Mouse (Mus musculus) kidney, adult 18-20 months (tissue): ENCODE data around the gene 6030408B16Rik.

Experiments used
- DNase-seq: peaks from one replicate; pipeline ENCODE4 v3.0.0; 2021

6030408B16Rik gene

GRCm38 (mm10) chr15:101298550-101298949 lies 5.5 kb downstream of the 6030408B16Rik start:
- DNase-seq, result no peak

GRCm38 (mm10) chr15:101299480-101299960 lies 6.5 kb downstream of the 6030408B16Rik start:
- no peak for DNase-seq

- DNase-seq, result no peak
Observed at GRCm38 (mm10) chr15:101300128-101300527, 7.1 kb downstream of the 6030408B16Rik start.

DNA sequence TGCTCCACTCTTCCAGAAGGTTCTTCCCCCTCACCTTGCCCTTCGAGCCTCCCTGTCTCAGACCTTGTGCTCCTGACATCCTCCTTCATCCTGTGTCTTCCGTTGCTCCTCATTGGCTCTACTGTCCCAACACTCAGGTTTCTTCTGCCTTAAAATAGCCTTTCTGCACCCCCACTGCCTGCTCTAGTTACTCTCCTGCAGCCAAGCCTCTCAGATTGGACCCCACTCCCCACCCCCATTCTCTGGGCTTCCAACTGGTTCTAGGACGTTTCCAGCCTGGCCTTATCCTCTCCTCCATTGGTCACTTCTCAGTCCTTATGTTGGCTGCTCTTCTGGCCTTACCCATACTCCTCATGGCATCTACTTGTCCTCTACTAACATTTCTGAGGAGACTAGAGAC lies 9.2 kb downstream of the 6030408B16Rik start:
- no peak for DNase-seq

DNA sequence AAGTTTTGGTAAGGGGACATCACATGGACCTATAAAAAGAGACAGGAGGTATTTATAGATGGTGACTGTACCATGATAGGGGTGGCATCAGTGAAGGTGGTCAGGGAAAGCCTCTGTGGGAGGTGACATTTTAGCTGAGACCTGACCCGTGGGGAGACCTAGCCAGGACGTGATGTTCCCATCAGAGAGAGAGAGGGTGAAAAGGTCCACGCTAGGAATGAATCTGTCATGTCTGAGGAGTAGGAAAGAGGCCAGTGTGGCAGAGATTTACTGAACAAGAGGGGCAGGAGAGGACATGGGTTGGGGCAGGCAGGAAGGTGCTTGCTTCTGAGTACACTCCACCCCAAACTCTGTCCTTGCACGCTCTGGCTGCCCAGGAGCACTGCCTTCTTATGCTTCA lies 10.8 kb downstream of the 6030408B16Rik start:
- no peak for DNase-seq

GRCm38 (mm10) chr15:101306459-101306858 lies 13.4 kb downstream of the 6030408B16Rik start:
- DNase-seq, result no peak

GRCm38 (mm10) chr15:101308440-101309348 lies 15.7 kb downstream of the 6030408B16Rik start:
- DNase-seq, result no peak

GRCm38 (mm10) chr15:101309493-101309892 lies 16.5 kb downstream of the 6030408B16Rik start:
- no peak for DNase-seq

- no peak for DNase-seq
Observed at GRCm38 (mm10) chr15:101311087-101311770, 18.2 kb downstream of the 6030408B16Rik start.

GRCm38 (mm10) chr15:101312006-101312405 lies 19.0 kb downstream of the 6030408B16Rik start:
- no peak for DNase-seq

GRCm38 (mm10) chr15:101315378-101315777 lies 22.4 kb downstream of the 6030408B16Rik start:
- no peak for DNase-seq

DNA sequence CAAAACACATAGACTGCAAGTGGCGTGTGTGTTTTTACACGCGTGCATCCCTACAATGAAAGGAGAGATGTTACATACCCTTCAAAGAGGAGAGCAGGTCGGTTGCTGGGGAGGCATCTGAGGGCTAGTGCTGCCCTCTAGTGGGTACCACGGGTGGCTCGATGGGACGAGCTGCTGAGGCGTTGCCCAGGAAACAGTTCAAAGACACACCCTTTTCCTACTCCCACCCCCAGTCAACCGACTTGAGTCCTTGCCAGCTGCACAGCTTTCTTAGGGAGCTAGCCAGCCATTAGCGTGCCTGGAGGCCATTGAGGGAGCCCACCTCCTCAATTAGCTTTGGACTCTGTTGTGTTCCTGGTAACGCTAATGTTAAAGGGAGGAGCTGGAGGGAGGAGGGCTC lies 22.8 kb downstream of the 6030408B16Rik start:
- DNase-seq, result peak; percentile 90

GRCm38 (mm10) chr15:101316279-101316912 lies 23.4 kb downstream of the 6030408B16Rik start:
- no peak for DNase-seq

DNA sequence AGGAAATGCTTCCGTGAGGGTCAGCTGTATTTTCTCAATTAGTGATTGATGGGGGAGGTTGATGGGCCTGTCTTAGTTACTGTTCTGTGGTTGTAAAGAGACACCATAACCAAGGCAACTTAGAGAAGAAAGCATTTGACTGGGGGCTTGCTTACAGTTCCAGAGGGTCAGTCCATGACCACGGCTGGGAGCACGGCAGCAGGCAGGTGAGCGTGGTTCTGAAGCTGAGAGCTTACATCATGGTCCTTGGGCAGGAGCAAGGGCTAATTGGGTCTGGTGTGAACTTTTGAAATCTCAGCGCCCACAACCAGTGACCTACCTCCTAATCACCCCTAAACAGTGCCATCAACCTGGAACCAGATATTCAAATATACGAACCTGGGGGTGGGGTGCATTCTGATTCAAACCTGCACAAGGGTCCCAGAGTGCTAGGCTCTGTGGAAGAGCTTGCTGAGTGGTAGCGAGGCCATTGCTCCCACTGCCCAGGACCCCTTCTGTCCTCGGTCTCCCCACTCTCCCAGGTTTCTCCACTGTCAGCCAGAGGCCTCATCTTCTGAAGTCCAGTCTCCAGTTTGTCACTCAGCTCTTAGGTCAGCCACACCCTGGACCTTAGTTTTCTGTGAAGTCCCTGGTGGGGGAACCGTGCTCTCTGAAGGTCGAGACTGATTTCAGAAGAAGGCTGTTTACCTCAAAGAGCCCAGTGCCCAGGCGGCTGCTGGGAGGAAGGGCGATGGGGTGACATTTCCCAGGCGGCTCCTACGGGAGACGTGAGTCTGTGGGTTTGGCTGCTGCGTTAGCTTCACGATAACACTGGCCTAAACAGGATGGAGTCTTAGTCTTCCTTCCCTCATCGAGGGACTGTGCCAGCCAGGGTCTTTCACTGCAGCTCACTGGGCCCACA lies 24.2 kb downstream of the 6030408B16Rik start:
- DNase-seq, result peak; percentile 24

DNA sequence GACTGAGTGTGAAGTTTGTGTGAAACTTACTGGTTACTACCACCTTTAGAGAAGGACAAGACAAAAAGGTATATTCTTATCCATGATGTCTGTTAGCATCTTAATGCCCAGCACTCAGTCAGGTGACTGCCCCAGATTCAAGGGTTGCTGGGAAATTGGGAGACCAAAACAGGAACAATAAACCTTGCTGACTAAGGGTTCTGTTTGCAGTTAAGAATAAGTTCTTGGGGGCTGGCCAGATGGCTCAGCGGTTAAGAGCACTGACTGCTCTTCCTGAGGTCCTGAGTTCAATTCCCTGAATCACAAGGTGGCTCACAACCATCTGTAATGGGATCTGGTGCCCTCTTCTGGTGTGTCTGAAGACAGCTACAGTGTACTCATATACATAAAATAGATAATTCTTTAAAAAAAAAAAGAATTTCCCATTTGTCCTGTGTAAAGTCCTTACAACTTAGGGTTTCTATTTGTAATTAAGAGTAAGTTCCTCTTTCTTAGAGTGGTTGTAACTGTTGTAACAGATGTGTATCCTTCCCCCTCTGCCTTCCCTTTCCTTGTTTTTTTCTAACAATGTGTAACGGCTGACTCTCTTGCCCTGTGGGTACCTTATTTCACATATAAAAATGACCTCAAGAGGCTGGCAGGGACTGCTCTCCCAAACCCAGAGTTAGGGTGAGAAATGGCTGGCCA lies 24.9 kb downstream of the 6030408B16Rik start:
- DNase-seq, result no peak

GRCm38 (mm10) chr15:101318889-101319765 lies 26.1 kb downstream of the 6030408B16Rik start:
- DNase-seq, result peak; percentile 28

DNA sequence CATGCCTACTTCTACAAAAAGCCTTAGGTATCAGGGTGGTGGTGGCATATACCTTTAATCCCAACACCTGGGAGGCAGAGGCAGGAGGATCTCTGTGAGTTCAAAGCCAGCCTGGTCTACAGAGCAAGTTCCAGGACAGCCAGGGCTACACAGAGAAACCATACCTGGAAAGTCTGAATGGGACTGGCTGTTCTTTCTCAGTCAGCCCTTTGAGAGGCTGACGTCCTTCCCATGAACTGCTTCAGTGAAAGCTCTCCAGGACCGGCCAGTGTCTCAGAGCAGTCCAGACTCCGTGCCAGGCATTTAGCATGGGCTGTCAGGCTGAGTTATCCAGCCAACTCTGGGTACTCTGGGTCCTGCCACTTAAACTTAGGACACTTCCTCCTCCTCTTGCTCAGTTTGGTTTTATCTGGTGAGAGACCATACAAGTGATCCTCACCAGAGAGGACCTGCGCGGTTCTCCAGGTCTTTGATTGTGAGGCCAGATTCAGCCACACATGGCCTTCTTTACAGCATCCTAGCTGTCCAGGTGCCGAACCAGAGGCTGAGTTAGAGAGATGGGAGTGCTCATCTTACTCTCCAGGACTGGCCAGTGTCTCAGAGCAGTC lies 27.1 kb downstream of the 6030408B16Rik start:
- DNase-seq, result no peak

GRCm38 (mm10) chr15:101320618-101321041 lies 27.6 kb downstream of the 6030408B16Rik start:
- peak; percentile 51 for DNase-seq

DNA sequence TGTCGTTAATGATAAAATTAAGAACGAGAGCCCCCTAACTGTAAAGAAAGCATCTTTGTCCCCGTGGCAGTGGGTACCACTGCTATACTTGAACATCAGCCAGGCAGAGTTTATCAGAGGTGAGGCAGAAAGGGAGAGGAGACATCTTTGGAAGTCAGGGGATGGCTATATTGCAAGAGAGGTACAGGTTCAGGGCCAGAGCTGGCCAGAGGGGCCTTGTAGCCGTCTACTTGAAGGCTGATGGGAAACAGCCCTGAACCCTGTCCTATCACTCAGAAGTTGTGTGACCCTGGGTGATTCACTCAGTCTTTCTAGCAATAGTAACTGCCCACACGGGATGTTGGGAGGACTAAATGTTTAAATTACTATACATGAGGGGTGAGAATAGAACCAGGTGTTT lies 28.1 kb downstream of the 6030408B16Rik start:
- no peak for DNase-seq

DNA sequence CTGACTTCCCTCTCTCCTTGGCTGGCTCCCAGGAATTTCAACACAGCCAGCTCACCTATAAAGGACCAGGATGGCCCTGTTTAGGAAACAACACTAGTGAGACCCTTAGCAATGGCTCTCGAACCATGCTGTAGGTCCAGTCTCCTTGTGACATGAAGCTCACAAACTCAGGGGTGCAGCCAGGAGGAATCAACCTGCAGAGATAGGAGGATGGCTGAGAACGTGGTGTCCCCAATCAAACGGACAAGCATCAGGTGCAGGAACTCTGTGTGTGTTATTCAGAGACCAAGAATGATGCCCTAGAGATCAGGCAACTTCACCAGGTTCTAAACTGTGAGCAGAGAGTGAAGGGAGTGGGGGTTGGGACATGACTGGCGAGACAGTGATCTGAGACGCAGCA lies 29.1 kb downstream of the 6030408B16Rik start:
- DNase-seq, result no peak
